Mouse (Mus musculus) heart, adult 9 months (tissue): ENCODE data around the gene Olfr169.
"Not testable (repeated sequence)": the region's sequence is repeated elsewhere in the genome, so short reads cannot be mapped to it uniquely, and the experiment has no call there.

Source experiments
- DNase-seq, 2 experiments: peaks; one replicate each; pipeline ENCODE4 v3.0.0; 2022; ENCODE audit warnings: low spot score in 2 of 2

The Olfr169 gene

DNA sequence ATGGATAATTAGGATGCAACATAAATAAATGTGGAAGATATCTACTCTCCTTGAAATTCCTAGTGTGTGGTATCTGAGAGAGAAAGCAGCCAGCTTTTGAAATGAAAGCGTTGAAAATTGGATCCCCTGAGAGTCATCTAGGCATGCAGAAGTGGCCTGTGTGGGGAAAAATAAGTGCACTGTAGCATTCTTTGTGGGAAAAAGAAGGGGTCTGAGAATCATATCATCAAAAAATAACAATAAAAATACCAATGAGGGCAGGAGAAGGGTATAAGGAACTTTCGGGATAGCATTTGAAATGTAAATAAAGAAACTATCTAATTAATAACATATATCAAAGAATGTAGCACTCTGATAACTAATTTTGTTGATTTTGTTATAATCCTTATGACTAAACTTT is at the start of gene Olfr169:
Olfr169 (minus strand) TSS at position 101 of the 400 bp plus-strand sequence.
- not testable (repeated sequence) for DNase-seq

DNA sequence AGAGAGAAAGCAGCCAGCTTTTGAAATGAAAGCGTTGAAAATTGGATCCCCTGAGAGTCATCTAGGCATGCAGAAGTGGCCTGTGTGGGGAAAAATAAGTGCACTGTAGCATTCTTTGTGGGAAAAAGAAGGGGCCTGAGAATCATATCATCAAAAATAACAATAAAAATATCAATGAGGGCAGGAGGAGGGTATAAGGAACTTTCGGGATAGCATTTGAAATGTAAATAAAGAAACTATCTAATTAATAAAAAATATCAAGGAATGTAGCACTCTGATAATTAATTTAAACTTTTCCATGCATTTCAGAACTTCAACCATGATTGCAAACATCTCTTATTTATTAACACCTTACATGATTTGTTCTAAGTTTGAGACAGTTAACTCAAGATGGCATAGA is 40.2 kb upstream of the Olfr169 start, which contains the start of gene Olfr170:
Olfr170 (minus strand) TSS at position 101 of the 400 bp plus-strand sequence.
- not testable (repeated sequence) for DNase-seq

DNA sequence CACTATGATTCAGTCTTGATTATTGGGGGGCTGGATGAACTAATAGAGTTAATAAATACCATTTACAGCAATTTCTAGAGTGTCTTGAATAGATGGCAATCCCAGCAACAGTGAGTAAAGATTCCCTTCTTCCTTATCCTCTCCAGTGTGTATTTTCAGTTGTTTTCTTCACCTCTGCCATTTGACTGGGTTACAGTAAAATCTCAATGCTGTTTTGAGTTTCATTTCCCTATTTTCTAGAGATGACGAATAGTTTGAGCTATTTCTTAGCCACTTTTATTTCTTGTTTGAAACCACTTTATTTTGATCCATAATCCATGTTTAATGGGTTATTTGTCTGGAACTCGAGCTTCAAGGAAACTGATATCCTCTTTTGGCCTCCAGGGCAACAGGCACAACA is 31.6 kb upstream of the Olfr169 start:
- DNase-seq, result no peak

DNA sequence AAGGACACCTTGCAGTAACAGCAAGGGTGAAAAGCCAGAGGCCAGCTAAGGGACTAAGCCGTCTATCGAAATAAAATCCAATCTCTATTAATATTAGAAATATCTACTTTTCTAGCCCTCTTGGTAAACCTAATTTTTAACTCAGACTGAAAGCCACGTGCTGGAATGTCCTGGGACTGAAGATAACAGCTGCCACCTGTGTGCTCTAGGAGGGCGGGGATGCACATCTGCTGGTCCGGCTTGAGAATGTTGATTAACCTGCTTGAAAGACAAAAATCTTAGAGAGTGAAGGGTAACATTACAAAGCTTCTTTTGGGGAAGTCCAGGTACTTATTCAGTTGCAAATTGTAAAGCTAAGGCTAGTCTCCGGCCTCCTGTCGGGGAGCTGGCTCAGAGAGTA is 18.2 kb downstream of the Olfr169 start:
- DNase-seq, result not testable (repeated sequence)

DNA sequence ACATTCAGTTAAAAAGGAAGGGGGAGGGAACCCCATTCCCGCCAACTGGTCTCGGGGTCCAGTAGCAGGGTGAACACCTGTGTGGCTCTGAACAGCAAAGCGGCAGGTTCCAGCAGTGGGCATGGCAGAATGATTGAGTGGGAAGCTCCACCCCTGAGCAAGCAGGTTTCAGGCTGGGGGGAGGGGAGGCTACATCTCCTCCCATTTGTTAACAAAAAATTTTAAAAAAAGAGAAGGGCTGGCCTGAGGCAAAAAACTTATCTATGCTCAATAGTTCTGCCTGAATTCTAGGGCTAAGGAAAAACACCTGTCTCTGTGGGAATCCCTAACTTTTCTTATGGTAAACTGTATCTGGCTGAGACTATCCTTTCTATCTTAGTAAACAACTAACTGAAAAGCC is 19.4 kb downstream of the Olfr169 start:
- DNase-seq, result not testable (repeated sequence)

DNA sequence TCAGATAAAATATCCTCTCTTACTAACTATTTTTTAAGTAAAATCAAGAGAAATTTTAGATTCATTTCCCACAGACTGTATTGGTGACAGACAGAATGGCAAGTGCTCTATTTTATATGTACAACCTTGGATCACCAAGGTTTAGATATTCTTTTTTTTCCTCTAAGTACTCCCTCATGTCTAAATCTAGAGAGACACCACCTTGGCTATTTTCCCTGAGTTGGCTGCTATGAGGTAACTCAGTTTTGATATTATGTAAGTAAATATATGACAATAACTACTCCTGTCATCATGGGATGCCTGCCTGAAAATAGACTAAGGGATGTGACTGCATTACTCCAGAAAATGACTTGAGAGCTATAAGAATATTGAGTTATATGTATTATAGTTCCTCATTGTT is 36.2 kb downstream of the Olfr169 start, which contains the start of gene Olfr168:
Olfr168 (minus strand) TSS at position 101 of the 400 bp plus-strand sequence.
- DNase-seq, result no peak

DNA sequence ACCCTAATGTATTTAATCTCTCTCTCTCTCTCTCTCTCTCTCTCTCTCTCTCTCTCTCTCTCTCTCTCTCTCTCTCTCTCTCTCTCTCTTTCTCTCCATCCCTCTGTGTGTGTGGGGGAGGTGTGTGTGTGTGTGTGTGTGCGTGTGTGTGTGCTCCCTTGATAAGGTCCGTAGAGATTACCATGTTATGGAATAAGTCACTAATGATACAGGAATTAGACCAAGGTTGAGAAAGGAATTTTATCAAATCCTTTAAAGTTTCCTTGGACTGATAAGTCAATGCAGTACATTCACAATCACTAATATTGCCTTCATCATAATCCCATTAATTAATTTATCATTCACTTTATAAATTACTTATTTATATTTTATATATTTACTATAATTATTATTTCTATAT is 49.4 kb downstream of the Olfr169 start, which contains the start of gene Olfr167:
Olfr167 (minus strand) TSS at position 101 of the 400 bp plus-strand sequence.
- no peak for DNase-seq
